Mouse (Mus musculus): ENCODE results near the gene Pank4.
A peak's percentile ranks its signal among the peaks of the same experiment; 100 is the strongest.

Pank4 gene

DNA sequence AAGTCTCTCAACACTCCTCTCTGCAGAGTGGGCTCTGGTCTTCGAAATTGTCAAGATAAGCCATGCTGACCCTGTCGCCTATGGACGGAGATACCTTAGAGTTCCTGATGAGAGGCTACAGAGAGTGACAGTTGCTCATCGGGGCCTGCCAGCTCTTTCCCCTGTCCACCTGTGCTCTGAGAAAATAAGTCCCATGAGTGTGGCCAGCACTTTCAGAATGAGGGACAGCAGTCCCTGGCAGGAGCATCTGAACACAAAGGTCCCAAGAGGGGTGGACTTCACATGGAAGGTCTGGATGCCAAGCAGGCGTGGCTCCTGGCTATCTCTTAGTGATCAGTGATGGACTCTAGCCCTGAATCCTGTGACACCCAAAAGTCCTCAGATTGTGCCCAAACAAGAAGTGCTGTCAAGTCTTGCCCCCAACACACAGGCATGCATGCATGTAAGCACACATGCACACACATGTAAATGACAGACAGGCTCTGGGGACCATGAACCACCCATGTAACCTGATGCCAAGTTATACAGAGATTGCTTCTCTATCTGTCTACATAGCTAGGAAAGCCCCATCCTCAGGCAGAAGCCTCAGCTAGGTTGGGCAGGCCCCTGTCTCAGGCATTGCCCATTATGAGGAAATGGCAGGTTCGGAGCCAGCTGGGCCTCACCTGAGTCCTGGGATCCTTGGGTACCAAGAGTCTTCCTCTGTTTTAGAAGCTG is 20.4 kb upstream of the Pank4 start:
- no peak for DNase-seq (ENCODE audit: low spot score)

DNA sequence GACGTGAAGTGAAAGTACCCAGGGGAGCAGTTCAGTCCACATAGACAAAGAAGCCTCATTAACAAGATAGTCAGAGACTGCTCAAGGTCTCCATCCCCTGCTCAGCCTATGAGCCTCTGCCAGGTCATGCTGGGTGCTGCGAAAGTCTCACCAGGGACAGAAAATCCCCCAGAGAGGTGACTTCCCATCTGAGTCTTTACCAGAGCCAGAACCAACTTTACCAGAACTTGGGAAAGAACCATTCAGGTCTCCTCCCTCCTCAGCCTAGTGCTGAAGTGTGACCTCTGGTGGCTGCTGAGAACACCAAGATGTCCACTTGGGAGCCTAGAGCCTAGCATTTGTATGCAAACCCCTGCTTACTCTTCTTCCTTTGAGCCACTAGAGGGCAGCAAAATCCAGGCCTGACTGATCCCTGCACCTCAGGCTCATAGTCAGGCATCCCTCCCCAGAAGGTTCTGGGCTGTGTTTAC is 19.8 kb upstream of the Pank4 start:
- DNase-seq (ENCODE audit: low spot score): peak; percentile 65

GRCm38 (mm10) chr4:154946319-154946718 is 17.6 kb upstream of the Pank4 start:
- DNase-seq (ENCODE audit: low spot score): peak; percentile 72

- DNase-seq (ENCODE audit: low spot score): no peak
Measured at GRCm38 (mm10) chr4:154948066-154948939, 15.6 kb upstream of the Pank4 start.

DNA sequence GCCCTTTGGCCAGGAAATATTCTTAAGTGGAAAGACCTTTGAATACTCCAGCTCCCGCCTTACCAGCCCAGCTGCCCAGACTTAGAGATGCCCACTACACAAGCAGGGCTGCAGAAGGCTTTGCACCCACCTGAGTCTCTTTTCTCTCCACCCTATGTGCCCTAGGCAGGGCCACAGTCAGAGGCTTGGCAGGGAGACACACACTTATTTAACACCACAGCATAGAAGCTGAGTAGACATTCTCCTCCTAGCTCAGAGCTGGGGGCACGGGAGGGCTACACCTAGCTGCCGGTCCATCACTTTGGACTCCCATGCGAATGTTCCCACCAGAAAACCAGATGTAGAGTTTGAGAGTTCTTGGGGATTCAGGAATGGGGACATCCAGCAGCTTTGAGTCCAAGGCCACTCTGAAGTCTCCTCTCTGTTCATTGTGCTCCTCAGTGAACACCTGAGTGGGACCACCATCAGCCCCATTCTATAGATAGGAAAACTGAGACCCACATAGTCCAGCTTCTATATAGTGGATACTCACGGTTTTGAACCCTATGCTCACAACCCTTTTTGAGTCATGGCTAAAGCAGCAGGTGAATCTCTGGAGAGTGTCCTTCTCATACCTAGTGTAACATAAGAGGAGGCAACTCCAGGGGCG is 14.9 kb upstream of the Pank4 start:
- no peak for DNase-seq (ENCODE audit: low spot score)

DNA sequence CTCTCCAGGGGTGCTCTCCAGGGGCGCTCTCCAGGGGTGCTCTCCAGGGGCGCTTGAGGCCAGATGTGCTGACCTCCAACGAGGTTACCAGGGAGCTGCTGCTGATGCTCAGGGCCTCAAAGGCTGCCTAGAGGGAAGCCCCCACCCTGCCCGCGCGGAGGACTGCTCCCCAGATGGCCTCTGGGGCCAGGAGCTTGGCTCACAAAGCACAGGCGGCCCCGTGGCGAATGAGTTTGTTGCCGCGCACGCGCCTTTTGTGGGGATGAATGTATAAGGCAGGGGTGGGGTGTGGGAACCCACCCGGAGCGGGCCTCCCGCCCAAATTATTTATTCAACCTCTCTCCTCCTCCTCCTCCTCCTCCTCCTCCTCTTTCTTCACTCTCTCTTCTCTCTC is 14.3 kb upstream of the Pank4 start:
- no peak for DNase-seq (ENCODE audit: low spot score)

- no peak for DNase-seq (ENCODE audit: low spot score)
Measured at GRCm38 (mm10) chr4:154952461-154953241, 11.3 kb upstream of the Pank4 start.

- no peak for DNase-seq (ENCODE audit: low spot score)
Measured at GRCm38 (mm10) chr4:154956604-154957003, 7.3 kb upstream of the Pank4 start.

DNA sequence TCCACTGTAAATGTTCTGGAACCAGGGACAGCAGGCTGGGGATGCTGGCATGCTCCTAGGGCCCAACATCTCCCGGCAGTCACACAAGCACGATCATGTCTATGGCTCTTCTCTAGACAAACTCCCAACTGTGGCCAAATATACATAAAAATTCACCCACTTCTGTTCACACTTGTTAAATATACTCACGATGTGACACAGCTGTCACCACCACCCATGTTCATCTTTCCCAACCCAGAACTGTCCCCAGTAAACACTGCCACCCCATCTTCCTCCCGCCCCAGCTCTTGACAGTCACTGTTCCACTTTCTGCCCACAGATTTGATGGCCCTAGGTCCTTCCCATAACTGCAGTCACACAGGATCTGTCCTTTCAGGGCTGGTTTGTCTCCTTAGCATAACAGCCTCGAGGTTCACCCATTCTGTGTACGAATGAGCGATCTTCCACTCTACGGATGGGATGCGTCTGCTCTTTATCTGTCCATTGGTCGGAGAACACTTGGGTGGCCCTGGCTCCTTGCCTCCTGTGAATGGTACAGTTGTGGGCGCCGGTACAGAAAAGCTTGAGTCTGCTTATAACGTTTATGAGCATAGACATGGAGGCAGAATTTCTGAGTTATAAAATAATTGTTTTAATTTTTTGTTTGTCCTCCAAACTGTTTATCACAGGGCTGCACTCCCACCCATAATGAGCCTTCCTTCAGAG is 6.5 kb upstream of the Pank4 start:
- DNase-seq (ENCODE audit: low spot score): no peak

DNA sequence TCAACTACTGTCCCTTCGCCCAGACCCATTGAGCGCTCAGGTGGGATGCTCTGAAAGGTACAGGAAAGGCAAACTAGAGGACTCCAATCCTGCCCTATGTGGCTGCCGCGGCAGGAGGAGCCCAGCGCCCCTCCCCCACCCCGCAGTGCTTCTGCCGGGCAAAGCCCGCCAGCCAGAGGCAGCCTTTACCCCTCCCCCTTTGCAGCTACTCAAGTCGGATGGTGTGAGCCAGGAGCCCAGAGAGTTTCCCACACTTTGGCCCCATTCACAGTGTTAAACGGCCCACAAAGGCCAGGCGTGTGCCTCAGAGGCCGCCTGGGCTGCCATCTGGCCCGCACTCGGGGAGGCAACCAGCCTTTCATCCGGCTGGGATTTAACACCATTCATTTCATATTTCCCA is 5.8 kb upstream of the Pank4 start:
- DNase-seq (ENCODE audit: low spot score): no peak

DNA sequence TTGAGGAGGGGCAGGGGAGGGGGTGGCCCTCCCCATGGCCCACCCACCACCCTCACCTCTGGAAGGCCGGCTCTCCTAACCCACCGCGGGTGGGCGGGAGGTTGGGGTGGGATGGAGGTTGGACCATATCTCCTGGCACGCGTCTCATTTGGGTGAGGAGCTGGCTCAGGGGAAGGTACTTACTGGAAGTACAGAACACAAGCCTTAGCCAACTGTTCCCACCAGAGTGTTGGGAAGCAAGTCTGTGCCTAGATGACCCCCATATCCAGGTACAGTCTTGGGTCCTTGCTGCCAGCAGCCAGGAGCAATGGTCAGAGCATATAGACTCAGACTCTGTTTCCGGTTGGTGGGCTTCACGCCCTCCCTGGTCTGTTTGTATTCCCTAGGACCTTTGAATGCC is 5.3 kb upstream of the Pank4 start:
- no peak for DNase-seq (ENCODE audit: low spot score)

GRCm38 (mm10) chr4:154960021-154960689 is 3.8 kb upstream of the Pank4 start:
- no peak for DNase-seq (ENCODE audit: low spot score)

- DNase-seq (ENCODE audit: low spot score): no peak
Measured at GRCm38 (mm10) chr4:154960690-154961225, 3.2 kb upstream of the Pank4 start, which contains the start of gene Hes5. Gene Hes5, plus strand, starts transcription at chr4:154960923.

DNA sequence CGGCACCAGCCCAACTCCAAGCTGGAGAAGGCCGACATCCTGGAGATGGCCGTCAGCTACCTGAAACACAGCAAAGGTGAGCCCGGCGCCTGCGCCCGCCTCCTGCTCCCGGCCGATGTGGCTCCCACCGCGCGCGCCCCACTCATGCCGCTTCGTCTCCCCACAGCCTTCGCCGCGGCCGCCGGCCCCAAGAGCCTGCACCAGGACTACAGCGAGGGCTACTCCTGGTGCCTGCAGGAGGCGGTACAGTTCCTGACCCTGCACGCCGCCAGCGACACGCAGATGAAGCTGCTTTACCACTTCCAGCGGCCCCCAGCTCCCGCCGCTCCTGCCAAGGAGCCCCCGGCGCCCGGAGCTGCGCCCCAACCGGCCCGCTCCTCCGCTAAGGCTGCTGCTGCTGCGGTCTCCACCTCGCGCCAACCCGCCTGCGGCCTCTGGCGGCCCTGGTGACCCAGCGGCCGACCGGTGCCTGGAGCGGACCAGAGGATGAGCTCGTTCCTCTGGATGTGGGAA is 2.6 kb upstream of the Pank4 start:
- peak; percentile 47 for DNase-seq (ENCODE audit: low spot score)

DNA sequence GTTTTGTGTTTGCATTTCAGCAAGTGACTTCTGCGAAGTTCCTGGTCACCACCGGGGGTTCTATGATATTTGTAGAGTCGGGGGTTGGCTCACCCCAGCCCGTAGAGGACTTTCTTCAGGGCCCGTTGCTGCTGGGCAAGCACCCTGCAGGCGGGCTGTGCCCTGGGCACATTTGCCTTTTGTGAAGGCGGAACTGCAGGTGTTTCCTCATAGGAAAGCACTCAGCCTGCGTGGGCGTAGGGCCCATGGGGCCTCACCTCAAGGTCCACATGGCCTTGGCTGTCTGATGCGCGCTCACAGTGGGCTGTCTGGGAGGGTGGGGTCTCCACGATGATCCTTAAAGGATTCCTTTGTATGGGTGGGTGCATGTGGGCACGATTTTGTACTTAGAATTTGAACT is 2.0 kb upstream of the Pank4 start:
- no peak for DNase-seq (ENCODE audit: low spot score)

DNA sequence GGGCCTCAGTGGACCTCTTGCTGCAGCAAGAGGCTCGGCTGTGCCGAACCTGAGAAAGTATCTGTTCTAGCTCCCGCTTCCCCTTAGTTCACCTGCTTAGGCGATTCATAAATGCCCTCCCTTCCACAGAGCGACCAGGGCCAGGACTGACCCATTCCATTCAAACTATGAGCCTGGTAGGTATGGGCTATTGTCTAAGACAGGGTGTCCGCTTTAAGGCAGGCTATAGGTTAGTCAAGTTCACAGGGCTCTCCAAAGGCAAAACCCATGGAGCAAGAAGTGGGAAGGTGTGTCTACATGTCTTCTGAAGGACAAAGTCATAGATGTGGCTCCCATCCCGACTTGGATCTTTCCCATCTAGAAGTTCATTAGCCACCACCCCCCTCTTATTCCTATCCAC is 1.2 kb upstream of the Pank4 start:
- DNase-seq (ENCODE audit: low spot score): no peak

- no peak for DNase-seq (ENCODE audit: low spot score)
Measured at GRCm38 (mm10) chr4:154963190-154963836, 610 bp upstream of the Pank4 start.

- no peak for DNase-seq (ENCODE audit: low spot score)
Measured at GRCm38 (mm10) chr4:154964581-154965235, 785 bp downstream of the Pank4 start.

DNA sequence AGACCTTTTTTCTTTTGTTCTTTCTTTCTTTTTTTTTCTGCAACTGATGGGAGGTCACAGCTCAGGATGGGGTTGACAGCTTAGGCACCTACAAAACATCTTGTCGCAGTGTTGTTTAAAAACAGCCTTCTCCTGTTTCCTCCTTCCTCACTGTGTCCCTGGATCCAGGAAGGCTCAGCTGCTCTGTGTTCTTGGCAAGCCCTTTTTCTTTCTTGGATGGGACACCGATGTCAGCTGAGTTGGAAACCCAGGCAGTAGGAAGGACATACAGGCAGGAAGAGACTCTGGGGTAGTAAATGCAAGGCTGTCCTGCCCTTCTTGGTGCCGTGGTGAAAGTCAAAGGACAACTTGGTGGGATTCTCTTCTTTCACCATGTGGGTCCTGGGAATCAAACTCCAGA is 1.9 kb downstream of the Pank4 start:
- DNase-seq (ENCODE audit: low spot score): no peak

Data from ovary, postnatal 36 days (tissue).